Mouse (Mus musculus): ENCODE measurements around the gene Aoah.

DNA sequence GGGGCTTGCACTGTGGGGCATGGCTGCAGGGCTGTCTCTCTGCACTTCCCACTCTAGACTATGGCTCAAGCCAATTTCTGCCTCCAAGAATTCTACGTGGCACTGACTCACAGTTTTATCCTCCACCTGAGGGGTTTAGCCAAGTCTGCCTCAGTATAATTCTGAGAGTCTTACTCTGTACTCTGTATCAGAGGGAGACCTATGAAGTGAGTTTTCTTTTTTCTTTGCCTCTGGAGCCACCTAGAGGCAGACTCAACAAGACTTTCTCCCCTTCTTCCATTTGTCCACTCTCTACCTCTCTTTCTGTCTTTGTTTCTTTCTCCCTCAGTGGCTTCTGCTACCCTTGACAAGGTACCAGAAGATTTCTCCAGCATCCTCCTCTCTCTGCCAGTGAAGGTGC is 256.2 kb downstream of the Aoah start:
- TF ChIP-seq CTCF (IDR thresholded peaks at IDR 0.05; ENCODE audit: insufficient read depth, low read length) = no peak
- no peak for TF ChIP-seq POLR2A (IDR thresholded peaks at IDR 0.05; ENCODE audit: borderline replicate concordance, extremely low read depth, low read depth, low read length)
